Mouse (Mus musculus): Measurements from ENCODE around the gene Prr5l.
A peak's percentile ranks its signal among the peaks of the same experiment; 100 is the strongest.

GRCm38 (mm10) chr2:101796287-101797115, 86.3 kb downstream of the Prr5l start:
- peak; percentile 25 for TF ChIP-seq POLR2A (IDR thresholded peaks at IDR 0.05; ENCODE audit: low read depth, low read length)
- peak; percentile 79 for TF ChIP-seq CTCF (IDR thresholded peaks at IDR 0.05; ENCODE audit: borderline replicate concordance, insufficient read depth, low read length)

Data from embryonic fibroblast, embryonic 13.5 days (primary cell).